Mouse (Mus musculus): ENCODE measurements around the gene Ip6k1. TPM values are rescaled to one million over a fixed set of nuclear protein-coding genes. Genes with fewer than 3 reads are reported as not detected.

Gene Ip6k1
- polyA plus RNA-seq, 1 experiment, result 180 TPM

GRCm38 (mm10) chr9:108047601-108048565 lies 45.6 kb downstream of the Ip6k1 start:
- Histone ChIP-seq H3K27ac (ENCODE audit: insufficient read depth, low read length) (no peak overlapping the region), H3K4me3 (ENCODE audit: insufficient read depth, low read length) (no peak overlapping the region; the same call in 1 of the 2 replicates), H3K4me1 (ENCODE audit: control insufficient read depth, insufficient read depth, low read length) (0 out of 2 replicates have a peak, but pooled peaks cover 4% of the 10 kb centered on the region)
- TF ChIP-seq CTCF (IDR thresholded peaks at IDR 0.05; ENCODE audit: extremely low read depth, insufficient read depth, low read length), result no peak
- no peak for TF ChIP-seq POLR2A (IDR thresholded peaks at IDR 0.05; ENCODE audit: extremely low read depth, insufficient read depth, low read length)

GRCm38 (mm10) chr9:108048566-108048955 lies 46.3 kb downstream of the Ip6k1 start:
- TF ChIP-seq CTCF (IDR thresholded peaks at IDR 0.05; ENCODE audit: extremely low read depth, insufficient read depth, low read length) (no peak), POLR2A (IDR thresholded peaks at IDR 0.05; ENCODE audit: extremely low read depth, insufficient read depth, low read length) (no peak)
- Histone ChIP-seq H3K27ac (ENCODE audit: insufficient read depth, low read length) (no peak overlapping the region), H3K4me1 (ENCODE audit: control insufficient read depth, insufficient read depth, low read length) (0 out of 2 replicates have a peak, but pooled peaks cover 4% of the 10 kb centered on the region), H3K4me3 (ENCODE audit: insufficient read depth, low read length) (peak overlapping the region; percentile 6; the same call in 1 of the 2 replicates)

GRCm38 (mm10) chr9:108049016-108049455 lies 46.7 kb downstream of the Ip6k1 start, which contains the start of gene Gmppb:
Gene Gmppb (plus strand): TSS chr9:108049242.
- H3K4me1 ChIP-seq (ENCODE audit: control insufficient read depth, insufficient read depth, low read length), result 0 out of 2 replicates have a peak, but pooled peaks cover 4% of the 10 kb centered on the region
- 0 out of 2 replicates have a peak within 1 kb of the TSS, but pooled peaks have one; percentile 4 for H3K27ac ChIP-seq (ENCODE audit: insufficient read depth, low read length)
- peak within 1 kb of the TSS; percentile 87 for H3K4me3 ChIP-seq (ENCODE audit: insufficient read depth, low read length)
- no peak for TF ChIP-seq CTCF (IDR thresholded peaks at IDR 0.05; ENCODE audit: extremely low read depth, insufficient read depth, low read length)
- TF ChIP-seq POLR2A (IDR thresholded peaks at IDR 0.05; ENCODE audit: extremely low read depth, insufficient read depth, low read length), result peak; percentile 53

GRCm38 (mm10) chr9:108049561-108050251 lies 47.4 kb downstream of the Ip6k1 start:
- no peak for TF ChIP-seq CTCF (IDR thresholded peaks at IDR 0.05; ENCODE audit: extremely low read depth, insufficient read depth, low read length)
- no peak for TF ChIP-seq POLR2A (IDR thresholded peaks at IDR 0.05; ENCODE audit: extremely low read depth, insufficient read depth, low read length)
- H3K27ac ChIP-seq (ENCODE audit: insufficient read depth, low read length), result 0 out of 2 replicates have a peak overlapping the region, but pooled peaks have one; percentile 4
- H3K4me3 ChIP-seq (ENCODE audit: insufficient read depth, low read length), result peak overlapping the region; percentile 87
- 0 out of 2 replicates have a peak, but pooled peaks cover 4% of the 10 kb centered on the region for H3K4me1 ChIP-seq (ENCODE audit: control insufficient read depth, insufficient read depth, low read length)

- Histone ChIP-seq H3K4me1 (ENCODE audit: control insufficient read depth, insufficient read depth, low read length) (0 out of 2 replicates have a peak, but pooled peaks cover 4% of the 10 kb centered on the region), H3K27ac (ENCODE audit: insufficient read depth, low read length) (no peak overlapping the region), H3K4me3 (ENCODE audit: insufficient read depth, low read length) (no peak overlapping the region)
- TF ChIP-seq POLR2A (IDR thresholded peaks at IDR 0.05; ENCODE audit: extremely low read depth, insufficient read depth, low read length) (no peak), CTCF (IDR thresholded peaks at IDR 0.05; ENCODE audit: extremely low read depth, insufficient read depth, low read length) (no peak)
Measured at GRCm38 (mm10) chr9:108051184-108051930, 49.1 kb downstream of the Ip6k1 start.

GRCm38 (mm10) chr9:108051931-108052220 lies 49.6 kb downstream of the Ip6k1 start:
- Histone ChIP-seq H3K4me3 (ENCODE audit: insufficient read depth, low read length) (no peak overlapping the region), H3K27ac (ENCODE audit: insufficient read depth, low read length) (no peak overlapping the region), H3K4me1 (ENCODE audit: control insufficient read depth, insufficient read depth, low read length) (0 out of 2 replicates have a peak, but pooled peaks cover 4% of the 10 kb centered on the region)
- TF ChIP-seq CTCF (IDR thresholded peaks at IDR 0.05; ENCODE audit: extremely low read depth, insufficient read depth, low read length) (no peak), POLR2A (IDR thresholded peaks at IDR 0.05; ENCODE audit: extremely low read depth, insufficient read depth, low read length) (0 out of 2 replicates have a peak, but pooled peaks have one; percentile 8)

- no peak overlapping the region for H3K4me3 ChIP-seq (ENCODE audit: insufficient read depth, low read length)
- H3K4me1 ChIP-seq (ENCODE audit: control insufficient read depth, insufficient read depth, low read length), result 0 out of 2 replicates have a peak, but pooled peaks cover 4% of the 10 kb centered on the region
- TF ChIP-seq POLR2A (IDR thresholded peaks at IDR 0.05; ENCODE audit: extremely low read depth, insufficient read depth, low read length) (no peak), CTCF (IDR thresholded peaks at IDR 0.05; ENCODE audit: extremely low read depth, insufficient read depth, low read length) (no peak)
- no peak overlapping the region for H3K27ac ChIP-seq (ENCODE audit: insufficient read depth, low read length)
Measured at GRCm38 (mm10) chr9:108052411-108052810, 50.1 kb downstream of the Ip6k1 start.

GRCm38 (mm10) chr9:108052885-108053664 lies 50.8 kb downstream of the Ip6k1 start, which contains the start of gene Amigo3:
Gene Amigo3 (plus strand): TSS chr9:108053159.
- 0 out of 2 replicates have a peak, but pooled peaks cover 4% of the 10 kb centered on the region for H3K4me1 ChIP-seq (ENCODE audit: control insufficient read depth, insufficient read depth, low read length)
- TF ChIP-seq POLR2A (IDR thresholded peaks at IDR 0.05; ENCODE audit: extremely low read depth, insufficient read depth, low read length), result peak; percentile 54
- peak; percentile 80 for TF ChIP-seq CTCF (IDR thresholded peaks at IDR 0.05; ENCODE audit: extremely low read depth, insufficient read depth, low read length)
- H3K27ac ChIP-seq (ENCODE audit: insufficient read depth, low read length), result no peak within 1 kb of the TSS
- no peak within 1 kb of the TSS for H3K4me3 ChIP-seq (ENCODE audit: insufficient read depth, low read length)

Measured in cortical plate, adult 2 months (tissue).